Mouse (Mus musculus) liver, embryonic 11.5 days (tissue): ENCODE data around the gene Krcc1. TPM values are rescaled to one million over a fixed set of nuclear protein-coding genes. Genes with fewer than 3 reads are reported as not detected.

Source experiments
- ATAC-seq: fragments of 200-750 bp; cut with Nextera tagmentation; replicated peaks from 2 replicates; pipeline ENCODE4 v1.8.0; 2017; ENCODE audit warnings: moderate number of reproducible peaks, mild to moderate bottlenecking, moderate TSS enrichment, moderate library complexity; ENCODE audit not compliant: low FRiP score
- DNase-seq: peaks from one replicate; pipeline ENCODE4 v3.0.0-alpha.2; 2017; ENCODE audit warnings: low spot score
- H3K27ac ChIP-seq: fragments of 300-500 bp; sonication (generic); 2 replicates; pipeline ENCODE4 v1.5.1; 2014; ENCODE audit warnings: mild to moderate bottlenecking, low read depth, low read length, control low read depth
- H3K27me3 ChIP-seq: fragments of 300-500 bp; sonication (generic); replicated peaks from 2 replicates; pipeline ENCODE4 v1.6.1; 2014; ENCODE audit warnings: low read length, mixed read lengths; ENCODE audit not compliant: control insufficient read depth, insufficient read depth
- H3K36me3 ChIP-seq: fragments of 300-500 bp; sonication (generic); 2 replicates; pipeline ENCODE4 v1.6.1; 2014; ENCODE audit warnings: mild to moderate bottlenecking, low read length, moderate library complexity, mixed read lengths; ENCODE audit not compliant: control insufficient read depth, insufficient read depth
- H3K4me1 ChIP-seq: fragments of 300-500 bp; sonication (generic); replicated peaks from 2 replicates; pipeline ENCODE4 v1.6.1; 2014; ENCODE audit warnings: low read length, mixed read lengths; ENCODE audit not compliant: control insufficient read depth, insufficient read depth
- H3K4me2 ChIP-seq: fragments of 300-500 bp; sonication (generic); 2 replicates; pipeline ENCODE4 v1.6.1; 2014; ENCODE audit warnings: mild to moderate bottlenecking, control low read depth, moderate library complexity
- H3K4me3 ChIP-seq: fragments of 300-500 bp; sonication (generic); 2 replicates; pipeline ENCODE4 v1.5.1; 2014; ENCODE audit warnings: low read depth, low read length, control low read depth
- H3K9ac ChIP-seq: fragments of 300-500 bp; sonication (generic); 2 replicates; pipeline ENCODE4 v1.6.1; 2014; ENCODE audit warnings: low read depth, low read length, control low read depth
- H3K9me3 ChIP-seq: fragments of 300-500 bp; sonication (generic); 2 replicates; pipeline ENCODE4 v1.6.1; 2016; ENCODE audit warnings: low read length, inconsistent platforms, mixed read lengths; ENCODE audit not compliant: control insufficient read depth
- WGBS: fragments of 180-500 bp; shearing (Covaris S2); extraction: QIAGEN DNeasy Blood & Tissue Kit; methylation state at CpG from one replicate; pipeline ENCODE4 v1.1.7; 2014; 5-methylcytosine and 5-hydroxymethylcytosine counted together
- microRNA-seq: library from miRNA; unstranded; fragments of <30 nt; microRNA quantifications from one replicate; pipeline ENCODE4, GENCODE M21; 2017; ENCODE audit warnings: borderline number of aligned reads
- polyA plus RNA-seq: library from polyadenylated mRNA; unstranded; fragments of >200 nt; fragmentation: Nextera tagmentation; extraction: Ambion mirVana; gene quantifications from 2 replicates; pipeline ENCODE4 v1.2.1, GENCODE M21; 2014

Krcc1 gene
- polyA plus RNA-seq, 1 experiment from 2014 or later = 40.3 TPM

- whole genome bisulfite sequencing = 80% methylated on average over 11 of the region's 11 CpGs
- H3K4me2 ChIP-seq = no peak overlapping the region
- H3K36me3 ChIP-seq = no peaks in the 10 kb centered on the region
- no peak overlapping the region for H3K9ac ChIP-seq
- H3K4me3 ChIP-seq = no peak overlapping the region
- no peaks in the 10 kb centered on the region for H3K4me1 ChIP-seq
- H3K27ac ChIP-seq = no peak overlapping the region
- H3K27me3 ChIP-seq = no peaks in the 10 kb centered on the region
- no peak for DNase-seq
- H3K9me3 ChIP-seq = no peaks in the 10 kb centered on the region
- no peak for ATAC-seq
These were observed 60.9 kb downstream of the Krcc1 start for GRCm38 (mm10) chr6:71332236-71332965.

DNA sequence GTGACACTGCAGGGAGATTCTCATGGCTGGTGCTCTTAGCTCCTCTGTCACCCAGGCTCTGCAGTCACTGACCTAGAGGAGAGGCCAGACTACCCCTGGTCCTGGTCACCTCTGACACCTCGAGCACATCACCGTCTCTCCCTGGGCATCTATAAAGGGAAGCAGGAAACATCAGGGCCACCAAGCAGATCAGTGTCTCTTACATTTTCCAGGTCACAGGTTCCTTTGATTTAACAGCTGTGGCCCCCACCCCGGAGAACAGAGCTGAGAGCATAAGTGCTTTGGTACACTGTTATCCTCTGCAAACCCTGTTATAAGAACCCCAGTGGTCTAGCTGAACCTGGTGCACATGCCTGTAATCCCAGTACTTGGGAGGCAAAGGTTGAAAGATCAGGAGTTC lies 61.6 kb downstream of the Krcc1 start:
- H3K9ac ChIP-seq = no peak overlapping the region
- no peak for DNase-seq
- H3K36me3 ChIP-seq = no peaks in the 10 kb centered on the region
- no peaks in the 10 kb centered on the region for H3K27me3 ChIP-seq
- H3K4me1 ChIP-seq = no peaks in the 10 kb centered on the region
- H3K4me2 ChIP-seq = no peak overlapping the region
- no peak for ATAC-seq
- H3K4me3 ChIP-seq = no peak overlapping the region
- no peak overlapping the region for H3K27ac ChIP-seq
- WGBS = 76% methylated on average over 3 of the region's 3 CpGs
- no peaks in the 10 kb centered on the region for H3K9me3 ChIP-seq

- ATAC-seq (no peak), DNase-seq (no peak)
- Histone ChIP-seq H3K4me3 (no peak overlapping the region), H3K27ac (no peak overlapping the region), H3K36me3 (no peaks in the 10 kb centered on the region), H3K9me3 (no peaks in the 10 kb centered on the region), H3K27me3 (no peaks in the 10 kb centered on the region), H3K4me1 (no peaks in the 10 kb centered on the region), H3K9ac (no peak overlapping the region), H3K4me2 (no peak overlapping the region)
- 87% methylated on average over 11 of the region's 11 CpGs for WGBS
These were observed 62.2 kb downstream of the Krcc1 start for GRCm38 (mm10) chr6:71333578-71334273.

Small RNA genes within 50 kb of the gene (microRNA-seq; reads per million reads assigned to microRNA genes)
- 23.2 reads per million, percentile 34 among the genes with 10 or more reads in this experiment for gene Mir8112

Other genes with a start within 250 kb of the Krcc1 start
- gene Thnsl2, start 127.2 kb upstream of the Krcc1 start, polyA plus RNA-seq = 5.8 and 7.6 TPM in 2 replicates
- 59.9 and 63.9 TPM in 2 replicates for gene Fabp1, start 71.8 kb upstream of the Krcc1 start, polyA plus RNA-seq
- gene Smyd1, start 50.6 kb downstream of the Krcc1 start, polyA plus RNA-seq = 1.4 and 1.6 TPM in 2 replicates
- not detected in 2 replicates for gene Cd8b1, start 51.1 kb downstream of the Krcc1 start, polyA plus RNA-seq
- gene Cd8a, start 101.8 kb downstream of the Krcc1 start, polyA plus RNA-seq = not detected in 2 replicates
- 9.4 and 10.0 TPM in 2 replicates for gene Rmnd5a, start 169.0 kb downstream of the Krcc1 start, polyA plus RNA-seq
- gene Rnf103, start 222.2 kb downstream of the Krcc1 start, polyA plus RNA-seq = 13.6 and 13.7 TPM in 2 replicates